Mouse (Mus musculus): ENCODE measurements around the gene Lrrc23. TPM values are rescaled to one million over a fixed set of nuclear protein-coding genes. Genes with fewer than 3 reads are reported as not detected.

Lrrc23 gene
- polyA plus RNA-seq, 1 experiment from 2014 or later = 0.92 TPM

- ATAC-seq (ENCODE audit: low read depth) = no peak
- H3K9ac ChIP-seq (replicated peaks; ENCODE audit: low read depth, low read length) = peak overlapping the region; percentile 59
- no peaks in the 10 kb centered on the region for H3K27me3 ChIP-seq (ENCODE audit: control insufficient read depth, insufficient read depth, low read length)
- no peaks in the 10 kb centered on the region for H3K9me3 ChIP-seq (ENCODE audit: control insufficient read depth, low read length)
- H3K36me3 ChIP-seq (ENCODE audit: control insufficient read depth, insufficient read depth, low read length) = peaks cover 9% of the 10 kb centered on the region
- H3K27ac ChIP-seq (ENCODE audit: low read depth, low read length) = peak overlapping the region; percentile 64; the same call in 1 of the 2 replicates
- H3K4me1 ChIP-seq (ENCODE audit: control insufficient read depth, insufficient read depth, low read length) = peaks cover 32% of the 10 kb centered on the region
- WGBS = 47% methylated on average over 14 of the region's 14 CpGs
- H3K4me2 ChIP-seq (ENCODE audit: low read depth, low read length) = peak overlapping the region; percentile 66
- peak overlapping the region; percentile 40 for H3K4me3 ChIP-seq (ENCODE audit: low read depth, low read length)
These were observed 30.4 kb upstream of the Lrrc23 start for GRCm38 (mm10) chr6:124809775-124810538.

GRCm38 (mm10) chr6:124809052-124809774, 29.7 kb upstream of the Lrrc23 start:
- H3K9ac ChIP-seq (replicated peaks; ENCODE audit: low read depth, low read length) = peak overlapping the region; percentile 59
- peak overlapping the region; percentile 64; the same call in 1 of the 2 replicates for H3K27ac ChIP-seq (ENCODE audit: low read depth, low read length)
- peak; percentile 4; the same call in 1 of the 2 replicates for ATAC-seq (ENCODE audit: low read depth)
- WGBS = under 1% methylated on average over 35 of the region's 35 CpGs
- peak overlapping the region; percentile 66 for H3K4me2 ChIP-seq (ENCODE audit: low read depth, low read length)
- H3K4me1 ChIP-seq (ENCODE audit: control insufficient read depth, insufficient read depth, low read length) = peaks cover 27% of the 10 kb centered on the region
- no peaks in the 10 kb centered on the region for H3K27me3 ChIP-seq (ENCODE audit: control insufficient read depth, insufficient read depth, low read length)
- peaks cover 9% of the 10 kb centered on the region for H3K36me3 ChIP-seq (ENCODE audit: control insufficient read depth, insufficient read depth, low read length)
- H3K4me3 ChIP-seq (ENCODE audit: low read depth, low read length) = peak overlapping the region; percentile 40
- H3K9me3 ChIP-seq (ENCODE audit: control insufficient read depth, low read length) = no peaks in the 10 kb centered on the region

- peaks cover 27% of the 10 kb centered on the region for H3K4me1 ChIP-seq (ENCODE audit: control insufficient read depth, insufficient read depth, low read length)
These were observed 29.0 kb upstream of the Lrrc23 start, which contains the start of gene Spsb2 for GRCm38 (mm10) chr6:124808358-124809012. Gene Spsb2 (plus strand): TSS chr6:124808661.

GRCm38 (mm10) chr6:124807986-124808357, 28.4 kb upstream of the Lrrc23 start:
- Histone ChIP-seq H3K4me1 (ENCODE audit: control insufficient read depth, insufficient read depth, low read length) (peaks cover 25% of the 10 kb centered on the region), H3K9ac (replicated peaks; ENCODE audit: low read depth, low read length) (no peak overlapping the region), H3K27ac (ENCODE audit: low read depth, low read length) (no peak overlapping the region)

More at GRCm38 (mm10) chr6:124808358-124809012, 29.0 kb upstream of the Lrrc23 start, which contains the start of gene Spsb2:
- Histone ChIP-seq H3K4me2 (ENCODE audit: low read depth, low read length) (peak within 1 kb of the TSS; percentile 66), H3K27ac (ENCODE audit: low read depth, low read length) (peak within 1 kb of the TSS; percentile 64; the same call in 1 of the 2 replicates), H3K36me3 (ENCODE audit: control insufficient read depth, insufficient read depth, low read length) (peaks cover 9% of the 10 kb centered on the region), H3K9ac (replicated peaks; ENCODE audit: low read depth, low read length) (peak within 1 kb of the TSS; percentile 59), H3K27me3 (ENCODE audit: control insufficient read depth, insufficient read depth, low read length) (no peaks in the 10 kb centered on the region), H3K4me3 (ENCODE audit: low read depth, low read length) (peak within 1 kb of the TSS; percentile 40), H3K9me3 (ENCODE audit: control insufficient read depth, low read length) (no peaks in the 10 kb centered on the region)
- peak; percentile 18 for ATAC-seq (ENCODE audit: low read depth)
- WGBS = 4% methylated on average over 29 of the region's 29 CpGs

GRCm38 (mm10) chr6:124807366-124807765, 27.8 kb upstream of the Lrrc23 start:
- H3K9ac ChIP-seq (replicated peaks; ENCODE audit: low read depth, low read length) = no peak overlapping the region
- ATAC-seq (ENCODE audit: low read depth) = no peak
- H3K4me2 ChIP-seq (ENCODE audit: low read depth, low read length) = no peak overlapping the region
- H3K27me3 ChIP-seq (ENCODE audit: control insufficient read depth, insufficient read depth, low read length) = no peaks in the 10 kb centered on the region
- H3K4me3 ChIP-seq (ENCODE audit: low read depth, low read length) = no peak overlapping the region
- H3K36me3 ChIP-seq (ENCODE audit: control insufficient read depth, insufficient read depth, low read length) = peaks cover 9% of the 10 kb centered on the region
- WGBS = 87% methylated on average over 4 of the region's 4 CpGs
- peaks cover 19% of the 10 kb centered on the region for H3K4me1 ChIP-seq (ENCODE audit: control insufficient read depth, insufficient read depth, low read length)
- no peak overlapping the region for H3K27ac ChIP-seq (ENCODE audit: low read depth, low read length)
- H3K9me3 ChIP-seq (ENCODE audit: control insufficient read depth, low read length) = no peaks in the 10 kb centered on the region

More at GRCm38 (mm10) chr6:124807986-124808357, 28.4 kb upstream of the Lrrc23 start:
- Histone ChIP-seq H3K4me2 (ENCODE audit: low read depth, low read length) (peak overlapping the region; percentile 66), H3K27me3 (ENCODE audit: control insufficient read depth, insufficient read depth, low read length) (no peaks in the 10 kb centered on the region), H3K36me3 (ENCODE audit: control insufficient read depth, insufficient read depth, low read length) (peaks cover 9% of the 10 kb centered on the region), H3K9me3 (ENCODE audit: control insufficient read depth, low read length) (no peaks in the 10 kb centered on the region), H3K4me3 (ENCODE audit: low read depth, low read length) (no peak overlapping the region)
- WGBS = 79% methylated on average over 6 of the region's 6 CpGs
- no peak for ATAC-seq (ENCODE audit: low read depth)

- no peaks in the 10 kb centered on the region for H3K9me3 ChIP-seq (ENCODE audit: control insufficient read depth, low read length)
- H3K9ac ChIP-seq (replicated peaks; ENCODE audit: low read depth, low read length) = no peak overlapping the region
- peak overlapping the region; percentile 67 for H3K4me2 ChIP-seq (ENCODE audit: low read depth, low read length)
- H3K4me3 ChIP-seq (ENCODE audit: low read depth, low read length) = no peak overlapping the region
- peaks cover 4% of the 10 kb centered on the region for H3K36me3 ChIP-seq (ENCODE audit: control insufficient read depth, insufficient read depth, low read length)
- no peaks in the 10 kb centered on the region for H3K27me3 ChIP-seq (ENCODE audit: control insufficient read depth, insufficient read depth, low read length)
- H3K4me1 ChIP-seq (ENCODE audit: control insufficient read depth, insufficient read depth, low read length) = peaks cover 15% of the 10 kb centered on the region
- ATAC-seq (ENCODE audit: low read depth) = no peak
- peak overlapping the region; percentile 79; the same call in 1 of the 2 replicates for H3K27ac ChIP-seq (ENCODE audit: low read depth, low read length)
- 77% methylated on average over 7 of the region's 7 CpGs for WGBS
These were observed 27.1 kb upstream of the Lrrc23 start for GRCm38 (mm10) chr6:124806446-124807140.

- peak overlapping the region; percentile 48; the same call in 1 of the 2 replicates for H3K9ac ChIP-seq (replicated peaks; ENCODE audit: low read depth, low read length)
- H3K27ac ChIP-seq (ENCODE audit: low read depth, low read length) = peak overlapping the region; percentile 79
- H3K4me3 ChIP-seq (ENCODE audit: low read depth, low read length) = peak overlapping the region; percentile 33
- H3K27me3 ChIP-seq (ENCODE audit: control insufficient read depth, insufficient read depth, low read length) = no peaks in the 10 kb centered on the region
- no peaks in the 10 kb centered on the region for H3K9me3 ChIP-seq (ENCODE audit: control insufficient read depth, low read length)
- peak; percentile 88 for ATAC-seq (ENCODE audit: low read depth)
- H3K36me3 ChIP-seq (ENCODE audit: control insufficient read depth, insufficient read depth, low read length) = no peaks in the 10 kb centered on the region
- peak overlapping the region; percentile 67 for H3K4me2 ChIP-seq (ENCODE audit: low read depth, low read length)
- 1% methylated on average over 34 of the region's 34 CpGs for WGBS
- peaks cover 15% of the 10 kb centered on the region for H3K4me1 ChIP-seq (ENCODE audit: control insufficient read depth, insufficient read depth, low read length)
These were observed 26.1 kb upstream of the Lrrc23 start for GRCm38 (mm10) chr6:124805341-124806321.

All from neural tube, embryonic 14.5 days (tissue).